Mouse (Mus musculus): Measurements from ENCODE around the gene Setdb2. TPM values are rescaled to one million over a fixed set of nuclear protein-coding genes. Genes with fewer than 3 reads are reported as not detected.

Setdb2 gene
- 8.7 and 10.7 TPM in 2 replicates for polyA plus RNA-seq (2015; fragmentation: Nextera tagmentation; extraction: Ambion mirVana)

DNA sequence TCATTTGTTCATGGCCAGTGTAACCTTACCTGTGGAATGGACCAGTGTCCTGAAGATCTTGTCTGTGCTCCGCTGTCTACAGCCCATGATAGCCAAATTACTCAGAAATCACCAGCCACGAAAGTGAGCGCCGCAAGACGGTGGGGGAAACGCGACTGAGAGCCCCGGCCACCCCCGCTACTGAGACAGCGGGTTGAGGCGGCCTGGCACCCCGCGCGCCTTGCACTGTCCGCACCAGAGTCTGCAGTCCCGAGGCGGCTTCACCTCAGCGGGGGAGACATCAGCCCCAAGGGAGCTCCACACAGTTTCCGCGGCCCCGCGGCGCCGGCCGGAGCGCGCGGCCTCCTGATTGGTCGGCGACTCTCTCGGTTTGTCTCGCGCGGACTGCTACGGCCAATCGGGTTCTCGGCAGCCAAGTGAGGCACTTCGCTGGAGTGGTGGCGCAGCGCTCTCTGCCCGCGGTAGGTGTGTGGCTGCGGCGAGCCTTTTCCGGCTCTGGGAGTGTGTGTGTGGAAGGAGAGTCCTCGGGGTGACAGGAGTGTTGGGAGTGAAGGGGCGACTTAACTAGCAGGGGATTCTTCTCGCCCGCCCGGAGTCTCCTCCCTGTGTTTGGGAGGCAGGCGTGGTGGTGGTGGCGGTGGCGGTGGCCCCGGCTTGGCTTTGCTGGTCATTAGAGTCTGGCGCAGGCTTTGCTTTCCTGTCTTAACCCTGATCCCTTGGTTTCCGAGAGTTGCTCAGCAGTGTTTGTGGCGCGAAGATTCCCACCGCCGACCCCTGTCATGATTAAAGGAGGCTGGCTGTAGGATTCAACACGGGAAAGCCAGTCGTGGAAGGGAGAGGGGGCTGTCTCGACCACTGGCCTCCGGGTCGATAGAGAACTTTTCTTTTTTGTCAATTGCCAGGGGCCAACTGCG, at the start of gene Setdb2, which contains the start of gene Cab39l:
Gene Setdb2 (minus strand): TSS at position 327 of the 914 bp plus-strand sequence.
Gene Cab39l (plus strand): TSS at position 415 of the 914 bp plus-strand sequence.
- H3K36me3 ChIP-seq (ENCODE audit: poor library complexity, severe bottlenecking), result no peaks in the 10 kb centered on the region
- no peaks in the 10 kb centered on the region for H3K27me3 ChIP-seq
- peak within 1 kb of the TSS; percentile 67 for H3K4me2 ChIP-seq
- WGBS, result under 1% methylated on average over 66 of the region's 66 CpGs
- no peaks in the 10 kb centered on the region for H3K9me3 ChIP-seq (replicated peaks)
- peak within 1 kb of the TSS; percentile 71 for H3K27ac ChIP-seq
- H3K4me1 ChIP-seq, result peaks cover 13% of the 10 kb centered on the region; the same call in 1 of the 2 replicates
- H3K9ac ChIP-seq, result peak within 1 kb of the TSS; percentile 83
- peak; percentile 100 for ATAC-seq
- H3K4me3 ChIP-seq, result peak within 1 kb of the TSS; percentile 69

DNA sequence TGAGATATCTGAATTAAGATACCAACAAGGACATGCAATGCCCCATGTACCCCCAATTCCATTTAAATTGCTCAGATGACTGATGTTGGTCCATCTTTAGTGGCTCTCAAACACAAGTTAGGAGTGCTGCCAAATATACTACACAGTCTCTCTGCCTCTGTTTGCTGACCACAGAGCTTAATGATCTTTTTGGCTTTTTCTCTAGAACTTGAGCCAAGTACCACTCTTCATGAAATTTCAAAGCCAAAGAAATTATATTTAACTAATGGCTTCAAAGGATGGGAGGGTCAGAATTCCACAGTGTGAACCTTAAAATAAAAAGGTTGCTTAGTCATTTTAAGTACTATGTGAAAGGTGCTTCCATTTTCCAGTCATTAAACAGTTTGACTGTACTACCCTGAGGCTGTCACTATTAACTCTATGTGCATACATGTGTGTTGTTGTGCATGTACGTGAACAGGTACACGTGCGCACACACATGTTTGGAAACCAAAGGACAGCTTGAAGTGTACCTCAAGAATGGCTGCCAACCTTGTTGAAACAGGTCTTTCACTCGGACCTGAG, 44.6 kb upstream of the Setdb2 start:
- Histone ChIP-seq H3K36me3 (ENCODE audit: poor library complexity, severe bottlenecking) (no peaks in the 10 kb centered on the region), H3K4me2 (no peak overlapping the region), H3K27me3 (no peaks in the 10 kb centered on the region), H3K9me3 (replicated peaks) (no peaks in the 10 kb centered on the region), H3K27ac (no peak overlapping the region), H3K4me3 (no peak overlapping the region), H3K4me1 (no peaks in the 10 kb centered on the region), H3K9ac (no peak overlapping the region)
- no peak for ATAC-seq
- 96% methylated on average over 4 of the region's 4 CpGs for WGBS

GRCm38 (mm10) chr14:59478699-59479098, 38.0 kb upstream of the Setdb2 start:
- Histone ChIP-seq H3K36me3 (ENCODE audit: poor library complexity, severe bottlenecking) (no peaks in the 10 kb centered on the region), H3K4me1 (no peaks in the 10 kb centered on the region), H3K4me2 (no peak overlapping the region), H3K27me3 (no peaks in the 10 kb centered on the region), H3K4me3 (no peak overlapping the region), H3K27ac (no peak overlapping the region), H3K9ac (no peak overlapping the region), H3K9me3 (replicated peaks) (no peaks in the 10 kb centered on the region)
- ATAC-seq, result no peak
- 65% methylated on average over 6 of the region's 6 CpGs for whole genome bisulfite sequencing

- no peak for ATAC-seq
- H3K9me3 ChIP-seq (replicated peaks), result no peaks in the 10 kb centered on the region
- no peaks in the 10 kb centered on the region for H3K36me3 ChIP-seq (ENCODE audit: poor library complexity, severe bottlenecking)
- H3K4me2 ChIP-seq, result no peak overlapping the region
- H3K27ac ChIP-seq, result no peak overlapping the region
- no peak overlapping the region for H3K4me3 ChIP-seq
- WGBS, result 85% methylated on average over 1 of the region's 1 CpGs
- no peak overlapping the region for H3K9ac ChIP-seq
- no peaks in the 10 kb centered on the region for H3K4me1 ChIP-seq
- H3K27me3 ChIP-seq, result no peaks in the 10 kb centered on the region
Measured at GRCm38 (mm10) chr14:59470781-59471180, 30.1 kb upstream of the Setdb2 start.

DNA sequence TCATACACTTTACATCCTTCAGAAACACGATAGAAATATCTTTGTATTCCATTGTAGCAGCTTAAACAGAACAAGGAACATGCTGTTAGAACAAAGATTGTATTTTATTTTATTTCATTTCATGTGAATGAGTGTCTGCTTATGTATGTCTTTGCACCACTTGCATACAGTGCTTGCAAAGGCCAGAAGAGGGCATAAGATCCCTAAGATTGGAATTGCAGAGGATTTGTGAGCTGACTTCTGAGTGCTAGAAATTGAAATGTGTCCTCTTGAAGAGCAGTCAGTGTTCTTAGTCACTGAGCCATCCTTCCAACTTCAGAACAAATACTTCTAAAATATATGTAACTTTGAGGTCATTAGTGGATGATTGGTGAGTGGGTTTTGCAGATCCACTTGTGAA, 27.1 kb upstream of the Setdb2 start:
- Histone ChIP-seq H3K36me3 (ENCODE audit: poor library complexity, severe bottlenecking) (no peaks in the 10 kb centered on the region), H3K27ac (no peak overlapping the region), H3K4me2 (no peak overlapping the region), H3K27me3 (no peaks in the 10 kb centered on the region), H3K4me1 (no peaks in the 10 kb centered on the region), H3K9me3 (replicated peaks) (no peaks in the 10 kb centered on the region), H3K4me3 (no peak overlapping the region), H3K9ac (no peak overlapping the region)
- no peak for ATAC-seq
- 69% methylated on average over 1 of the region's 1 CpGs for WGBS

DNA sequence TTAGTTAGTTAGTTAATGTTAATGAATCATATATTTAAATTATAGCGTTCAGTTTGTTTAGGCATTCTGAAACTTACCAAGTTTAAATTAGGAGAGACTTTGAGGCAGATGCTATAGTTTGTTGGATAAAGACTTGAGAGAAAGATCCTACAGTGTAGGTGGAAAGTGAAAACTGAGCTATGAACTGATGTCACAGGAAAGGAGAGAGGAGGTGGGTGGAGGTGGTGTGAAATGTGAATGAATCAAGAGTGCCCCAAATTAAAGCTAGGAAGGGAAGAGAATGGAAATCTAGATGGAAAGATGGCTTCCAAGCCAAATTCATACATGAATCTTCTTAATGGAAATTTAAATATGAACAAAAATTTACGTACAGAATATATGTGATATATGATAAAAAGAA, 25.8 kb upstream of the Setdb2 start:
- Histone ChIP-seq H3K9me3 (replicated peaks) (no peaks in the 10 kb centered on the region), H3K36me3 (ENCODE audit: poor library complexity, severe bottlenecking) (no peaks in the 10 kb centered on the region; the same call in 1 of the 2 replicates), H3K27me3 (no peaks in the 10 kb centered on the region), H3K4me1 (no peaks in the 10 kb centered on the region), H3K4me2 (no peak overlapping the region), H3K9ac (no peak overlapping the region), H3K27ac (no peak overlapping the region), H3K4me3 (no peak overlapping the region)
- 90% methylated on average over 2 of the region's 2 CpGs for WGBS
- no peak for ATAC-seq

- H3K9me3 ChIP-seq (replicated peaks), result peaks cover 6% of the 10 kb centered on the region
- H3K4me1 ChIP-seq, result no peaks in the 10 kb centered on the region
- no peak for ATAC-seq
- no peak overlapping the region for H3K27ac ChIP-seq
- H3K36me3 ChIP-seq (ENCODE audit: poor library complexity, severe bottlenecking), result no peaks in the 10 kb centered on the region
- no peak overlapping the region for H3K9ac ChIP-seq
- no peak overlapping the region for H3K4me3 ChIP-seq
- H3K27me3 ChIP-seq, result no peaks in the 10 kb centered on the region
- no peak overlapping the region for H3K4me2 ChIP-seq
Measured at GRCm38 (mm10) chr14:59447981-59448380, 7.3 kb upstream of the Setdb2 start.

DNA sequence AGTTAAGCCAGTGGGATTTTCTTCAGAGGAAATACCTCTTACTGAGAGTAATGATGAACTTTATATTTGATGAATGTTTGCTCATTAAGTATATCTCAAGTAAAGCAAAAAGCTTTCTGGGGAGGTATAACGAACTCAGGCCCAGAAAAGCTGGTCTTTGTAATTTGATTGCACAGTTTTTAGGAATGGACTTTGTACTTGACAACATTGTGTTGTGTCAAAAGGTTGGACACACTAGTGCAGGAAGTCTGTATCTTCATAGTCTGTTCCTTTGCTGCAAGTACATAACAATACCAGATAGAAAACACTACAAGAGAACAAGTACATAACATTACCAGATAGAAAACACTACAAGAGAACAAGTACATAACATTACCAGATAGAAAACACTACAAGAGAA, 4.7 kb upstream of the Setdb2 start:
- 78% methylated on average over 1 of the region's 1 CpGs for WGBS
- Histone ChIP-seq H3K4me2 (no peak overlapping the region), H3K9me3 (replicated peaks) (peaks cover 6% of the 10 kb centered on the region), H3K9ac (no peak overlapping the region), H3K4me1 (no peaks in the 10 kb centered on the region; the same call in 1 of the 2 replicates), H3K4me3 (no peak overlapping the region), H3K36me3 (ENCODE audit: poor library complexity, severe bottlenecking) (no peaks in the 10 kb centered on the region), H3K27me3 (no peaks in the 10 kb centered on the region), H3K27ac (no peak overlapping the region)
- no peak for ATAC-seq

- Histone ChIP-seq H3K4me2 (peak overlapping the region; percentile 67), H3K27ac (no peak overlapping the region), H3K4me3 (peak overlapping the region; percentile 69), H3K4me1 (peaks cover 13% of the 10 kb centered on the region; the same call in 1 of the 2 replicates), H3K36me3 (ENCODE audit: poor library complexity, severe bottlenecking) (no peaks in the 10 kb centered on the region), H3K27me3 (no peaks in the 10 kb centered on the region), H3K9me3 (replicated peaks) (no peaks in the 10 kb centered on the region), H3K9ac (peak overlapping the region; percentile 83)
- no peak for ATAC-seq
- WGBS, result 9% methylated on average over 6 of the region's 6 CpGs
Measured at GRCm38 (mm10) chr14:59441472-59441805, 755 bp upstream of the Setdb2 start.

- WGBS, result 21% methylated on average over 7 of the region's 7 CpGs
- no peaks in the 10 kb centered on the region for H3K9me3 ChIP-seq (replicated peaks)
- H3K36me3 ChIP-seq (ENCODE audit: poor library complexity, severe bottlenecking), result no peaks in the 10 kb centered on the region
- H3K4me3 ChIP-seq, result peak overlapping the region; percentile 69
- H3K27ac ChIP-seq, result no peak overlapping the region
- H3K27me3 ChIP-seq, result no peaks in the 10 kb centered on the region
- peak overlapping the region; percentile 83 for H3K9ac ChIP-seq
- H3K4me2 ChIP-seq, result peak overlapping the region; percentile 67
- peaks cover 13% of the 10 kb centered on the region; the same call in 1 of the 2 replicates for H3K4me1 ChIP-seq
- no peak for ATAC-seq
Measured at GRCm38 (mm10) chr14:59440039-59440438, 645 bp downstream of the Setdb2 start.

GRCm38 (mm10) chr14:59438505-59438904, 2.2 kb downstream of the Setdb2 start:
- peaks cover 13% of the 10 kb centered on the region; the same call in 1 of the 2 replicates for H3K4me1 ChIP-seq
- no peaks in the 10 kb centered on the region for H3K27me3 ChIP-seq
- no peak overlapping the region for H3K4me3 ChIP-seq
- H3K9me3 ChIP-seq (replicated peaks), result no peaks in the 10 kb centered on the region
- no peak overlapping the region for H3K27ac ChIP-seq
- no peaks in the 10 kb centered on the region for H3K36me3 ChIP-seq (ENCODE audit: poor library complexity, severe bottlenecking)
- no peak for ATAC-seq
- 94% methylated on average over 2 of the region's 2 CpGs for WGBS
- no peak overlapping the region for H3K4me2 ChIP-seq
- H3K9ac ChIP-seq, result no peak overlapping the region

- no peak overlapping the region for H3K9ac ChIP-seq
- no peak overlapping the region for H3K4me2 ChIP-seq
- H3K4me1 ChIP-seq, result peaks cover 13% of the 10 kb centered on the region; the same call in 1 of the 2 replicates
- 75% methylated on average over 3 of the region's 3 CpGs for WGBS
- no peak for ATAC-seq
- H3K27me3 ChIP-seq, result no peaks in the 10 kb centered on the region
- H3K9me3 ChIP-seq (replicated peaks), result no peaks in the 10 kb centered on the region
- H3K27ac ChIP-seq, result no peak overlapping the region
- H3K4me3 ChIP-seq, result no peak overlapping the region
- H3K36me3 ChIP-seq (ENCODE audit: poor library complexity, severe bottlenecking), result no peaks in the 10 kb centered on the region
Measured at GRCm38 (mm10) chr14:59437398-59437797, 3.3 kb downstream of the Setdb2 start.
